Mouse (Mus musculus): ENCODE measurements around the gene Rsrc1. TPM values are rescaled to one million over a fixed set of nuclear protein-coding genes. Genes with fewer than 3 reads are reported as not detected.
"Not testable (repeated sequence)": the region's sequence is repeated elsewhere in the genome, so short reads cannot be mapped to it uniquely, and the experiment has no call there.

Gene Rsrc1
- polyA plus RNA-seq, 1 experiment from 2014 or later = 27.0 TPM

DNA sequence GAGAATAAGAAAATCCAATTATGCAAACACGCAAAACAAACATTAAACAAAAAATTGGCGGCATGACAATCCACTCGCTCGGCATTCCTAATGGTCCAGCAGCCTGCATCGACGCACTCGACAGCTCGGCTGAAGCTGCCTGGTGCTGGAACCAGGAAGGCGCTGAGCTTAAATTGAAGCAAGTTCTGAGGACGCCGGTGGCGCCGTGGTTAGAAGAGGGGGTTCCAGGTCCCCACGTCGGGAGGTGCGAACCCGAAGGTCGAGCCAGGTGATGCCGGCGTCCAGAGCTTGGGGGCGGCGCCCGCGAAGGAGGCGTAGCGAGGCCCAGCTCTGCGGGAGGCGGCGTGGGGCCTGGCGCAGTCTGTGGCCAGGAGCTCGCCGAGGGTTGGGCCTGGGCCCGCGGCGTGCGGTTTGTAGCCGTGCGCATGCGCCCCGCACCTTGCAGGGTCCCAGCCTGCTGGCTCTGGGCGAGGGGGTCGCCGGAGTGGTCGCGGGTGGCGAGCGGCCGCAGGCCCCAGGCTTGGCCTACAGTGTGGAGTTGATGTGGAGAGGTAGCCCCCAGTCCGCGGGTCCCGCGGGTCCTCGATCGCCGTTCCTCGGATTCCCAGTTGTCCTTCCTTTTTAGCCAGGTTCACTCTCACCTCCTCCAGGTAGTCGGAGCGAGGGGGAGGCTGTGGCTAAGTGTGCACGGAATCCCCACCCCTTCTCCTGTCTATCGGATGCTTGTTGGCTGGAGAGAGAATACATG lies 4.5 kb downstream of the Rsrc1 start:
- peak; percentile 80 for ATAC-seq (ENCODE audit: insufficient number of reproducible peaks, insufficient read depth, low FRiP score, low read depth)
- H3K4me2 ChIP-seq (ENCODE audit: low read length) = peak overlapping the region; percentile 85
- H3K27ac ChIP-seq (replicated peaks in 1 of 2; ENCODE audit: control insufficient read depth in 1 of 2, insufficient read depth in 1 of 2, low read depth in 2 of 2, low read length in 2 of 2) = no peak overlapping the region
- H3K4me1 ChIP-seq (ENCODE audit: control insufficient read depth in 2 of 2, insufficient read depth in 2 of 2, low read length in 2 of 2) = peaks cover 10 to 12% of the 10 kb centered on the region in 2 experiments; a peak in 3 of 4 replicates
- peaks cover 32% of the 10 kb centered on the region for H3K27me3 ChIP-seq (ENCODE audit: control insufficient read depth, insufficient read depth, low read length)
- H3K9me3 ChIP-seq (ENCODE audit: control insufficient read depth, low read length) = no peaks in the 10 kb centered on the region
- H3K9ac ChIP-seq (ENCODE audit: low read length) = peak overlapping the region; percentile 86
- H3K36me3 ChIP-seq (ENCODE audit: control insufficient read depth, insufficient read depth, low read length) = no peaks in the 10 kb centered on the region
- WGBS = under 1% methylated on average over 58 of the region's 60 CpGs
- peak overlapping the region; percentile 82 to 85 for H3K4me3 ChIP-seq (ENCODE audit: control insufficient read depth in 1 of 2, insufficient read depth in 1 of 2, low read depth in 1 of 2, low read length in 2 of 2)

DNA sequence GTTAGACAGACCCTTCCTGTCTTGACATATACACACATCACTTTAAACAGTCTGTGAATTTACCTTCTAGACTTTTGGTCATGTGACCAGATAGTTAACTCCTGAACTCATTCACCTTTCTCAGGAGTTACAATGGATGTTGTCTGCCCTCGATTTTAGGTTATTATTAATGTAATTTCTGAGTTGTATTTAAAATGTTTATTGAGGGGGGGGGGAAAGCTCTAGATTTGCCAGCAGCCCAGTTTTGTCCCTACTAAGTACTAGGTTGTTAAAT lies 5.0 kb downstream of the Rsrc1 start:
- Histone ChIP-seq H3K4me1 (ENCODE audit: control insufficient read depth in 2 of 2, insufficient read depth in 2 of 2, low read length in 2 of 2) (peaks cover 7 to 8% of the 10 kb centered on the region in 2 experiments; a peak in 2 of 4 replicates), H3K9me3 (ENCODE audit: control insufficient read depth, low read length) (no peaks in the 10 kb centered on the region), H3K4me2 (ENCODE audit: low read length) (peak overlapping the region; percentile 85), H3K36me3 (ENCODE audit: control insufficient read depth, insufficient read depth, low read length) (no peaks in the 10 kb centered on the region), H3K27ac (replicated peaks in 1 of 2; ENCODE audit: control insufficient read depth in 1 of 2, insufficient read depth in 1 of 2, low read depth in 2 of 2, low read length in 2 of 2) (no peak overlapping the region), H3K27me3 (ENCODE audit: control insufficient read depth, insufficient read depth, low read length) (peaks cover 27% of the 10 kb centered on the region), H3K9ac (ENCODE audit: low read length) (peak overlapping the region; percentile 86), H3K4me3 (ENCODE audit: control insufficient read depth in 1 of 2, insufficient read depth in 1 of 2, low read depth in 1 of 2, low read length in 2 of 2) (peak overlapping the region; percentile 82 to 85)
- WGBS = 5% methylated on average over 1 of the region's 1 CpGs
- ATAC-seq (ENCODE audit: insufficient number of reproducible peaks, insufficient read depth, low FRiP score, low read depth) = no peak

DNA sequence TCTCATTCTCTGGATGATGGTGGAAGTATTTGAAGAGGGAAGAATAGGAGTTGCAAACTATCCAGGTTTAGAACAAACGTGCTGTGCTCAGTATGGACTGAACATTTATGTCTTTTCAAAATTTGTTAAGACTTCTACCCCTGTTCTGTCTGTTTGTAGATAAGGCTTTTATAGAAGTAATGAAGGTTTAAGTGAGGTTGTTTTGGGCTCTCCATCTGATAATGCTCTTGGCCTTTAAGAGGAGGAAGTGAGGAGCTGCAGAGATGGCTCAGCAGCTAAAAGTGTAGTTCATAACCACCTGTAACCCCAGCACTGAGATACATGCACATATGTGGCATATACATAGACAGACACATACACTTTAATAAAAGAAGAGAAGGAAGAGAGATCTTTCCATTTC lies 15.6 kb downstream of the Rsrc1 start:
- no peak overlapping the region for H3K9ac ChIP-seq (ENCODE audit: low read length)
- no peak overlapping the region for H3K4me2 ChIP-seq (ENCODE audit: low read length)
- no peaks in the 10 kb centered on the region for H3K9me3 ChIP-seq (ENCODE audit: control insufficient read depth, low read length)
- H3K36me3 ChIP-seq (ENCODE audit: control insufficient read depth, insufficient read depth, low read length) = peaks cover 30% of the 10 kb centered on the region
- WGBS = 81% methylated on average over 1 of the region's 1 CpGs
- H3K27me3 ChIP-seq (ENCODE audit: control insufficient read depth, insufficient read depth, low read length) = no peaks in the 10 kb centered on the region
- no peak overlapping the region for H3K27ac ChIP-seq (replicated peaks in 1 of 2; ENCODE audit: control insufficient read depth in 1 of 2, insufficient read depth in 1 of 2, low read depth in 2 of 2, low read length in 2 of 2)
- ATAC-seq (ENCODE audit: insufficient number of reproducible peaks, insufficient read depth, low FRiP score, low read depth) = no peak
- no peak overlapping the region for H3K4me3 ChIP-seq (ENCODE audit: control insufficient read depth in 1 of 2, insufficient read depth in 1 of 2, low read depth in 1 of 2, low read length in 2 of 2)
- no peaks in the 10 kb centered on the region for H3K4me1 ChIP-seq (ENCODE audit: control insufficient read depth in 2 of 2, insufficient read depth in 2 of 2, low read length in 2 of 2)

DNA sequence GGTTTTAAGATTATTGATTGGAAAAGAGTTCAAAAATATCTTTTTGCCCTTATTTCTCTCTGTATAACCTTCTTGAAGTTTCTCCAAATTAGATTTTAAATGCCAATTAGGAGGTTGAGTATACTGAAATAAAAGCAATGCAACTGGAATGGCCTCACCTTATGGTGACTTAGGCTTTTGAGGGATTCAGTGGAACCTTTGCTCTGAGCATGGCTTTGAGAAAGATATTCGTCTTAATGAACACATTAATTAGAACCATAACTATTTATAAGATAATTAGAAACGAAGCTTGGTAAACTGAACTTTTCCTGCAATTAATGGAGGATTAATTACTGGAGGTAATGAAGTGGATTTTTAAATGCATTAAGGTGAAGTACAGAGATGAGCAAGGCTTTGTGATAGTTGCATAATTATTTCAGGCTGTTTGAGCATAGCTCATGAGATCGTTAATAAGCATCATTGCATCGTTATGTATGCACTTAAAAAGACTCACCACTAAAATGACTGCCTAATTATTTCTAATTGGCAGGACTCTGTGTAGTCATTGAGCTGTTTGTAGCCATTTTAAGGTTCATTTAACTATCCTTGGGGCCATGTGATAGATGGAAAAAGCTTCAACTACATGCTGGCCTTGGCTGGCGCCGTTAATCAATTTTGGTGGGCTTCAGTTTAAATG lies 55.3 kb downstream of the Rsrc1 start:
- Histone ChIP-seq H3K4me2 (ENCODE audit: low read length) (no peak overlapping the region), H3K27me3 (ENCODE audit: control insufficient read depth, insufficient read depth, low read length) (no peaks in the 10 kb centered on the region), H3K36me3 (ENCODE audit: control insufficient read depth, insufficient read depth, low read length) (0 out of 2 replicates have a peak, but pooled peaks cover 5% of the 10 kb centered on the region), H3K4me3 (ENCODE audit: control insufficient read depth in 1 of 2, insufficient read depth in 1 of 2, low read depth in 1 of 2, low read length in 2 of 2) (no peak overlapping the region), H3K27ac (replicated peaks in 1 of 2; ENCODE audit: control insufficient read depth in 1 of 2, insufficient read depth in 1 of 2, low read depth in 2 of 2, low read length in 2 of 2) (no peak overlapping the region), H3K9me3 (ENCODE audit: control insufficient read depth, low read length) (no peaks in the 10 kb centered on the region), H3K4me1 (ENCODE audit: control insufficient read depth in 2 of 2, insufficient read depth in 2 of 2, low read length in 2 of 2) (no peaks in the 10 kb centered on the region), H3K9ac (ENCODE audit: low read length) (no peak overlapping the region)
- no peak for ATAC-seq (ENCODE audit: insufficient number of reproducible peaks, insufficient read depth, low FRiP score, low read depth)
- WGBS = 89% methylated on average over 6 of the region's 6 CpGs

DNA sequence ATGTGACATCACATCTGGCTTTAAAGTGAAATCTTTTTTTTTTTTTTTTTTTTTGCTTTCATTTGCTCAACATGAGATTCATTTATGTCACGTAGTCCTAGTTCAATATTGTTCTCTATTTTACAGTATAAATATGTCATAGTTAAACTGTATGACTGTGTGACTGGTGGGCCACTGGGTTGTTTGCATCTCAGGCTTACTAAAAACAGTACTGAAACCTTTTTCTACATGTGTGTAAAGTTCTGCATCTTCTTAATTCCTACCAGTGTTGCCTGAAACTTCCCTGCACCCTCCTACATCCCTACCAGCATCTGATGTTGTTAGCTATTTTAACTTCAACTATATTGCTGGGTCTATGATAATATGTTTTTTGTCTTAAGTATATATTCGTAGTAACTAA lies 78.6 kb downstream of the Rsrc1 start:
- no peak overlapping the region for H3K4me2 ChIP-seq (ENCODE audit: low read length)
- H3K9me3 ChIP-seq (ENCODE audit: control insufficient read depth, low read length) = no peaks in the 10 kb centered on the region
- ATAC-seq (ENCODE audit: insufficient number of reproducible peaks, insufficient read depth, low FRiP score, low read depth) = no peak
- no peak overlapping the region for H3K4me3 ChIP-seq (ENCODE audit: control insufficient read depth in 1 of 2, insufficient read depth in 1 of 2, low read depth in 1 of 2, low read length in 2 of 2)
- H3K9ac ChIP-seq (ENCODE audit: low read length) = no peak overlapping the region
- 96% methylated on average over 2 of the region's 2 CpGs for WGBS
- H3K27ac ChIP-seq (replicated peaks in 1 of 2; ENCODE audit: control insufficient read depth in 1 of 2, insufficient read depth in 1 of 2, low read depth in 2 of 2, low read length in 2 of 2) = no peak overlapping the region
- no peaks in the 10 kb centered on the region for H3K27me3 ChIP-seq (ENCODE audit: control insufficient read depth, insufficient read depth, low read length)
- H3K4me1 ChIP-seq (ENCODE audit: control insufficient read depth in 2 of 2, insufficient read depth in 2 of 2, low read length in 2 of 2) = no peaks in the 10 kb centered on the region
- no peaks in the 10 kb centered on the region for H3K36me3 ChIP-seq (ENCODE audit: control insufficient read depth, insufficient read depth, low read length)

DNA sequence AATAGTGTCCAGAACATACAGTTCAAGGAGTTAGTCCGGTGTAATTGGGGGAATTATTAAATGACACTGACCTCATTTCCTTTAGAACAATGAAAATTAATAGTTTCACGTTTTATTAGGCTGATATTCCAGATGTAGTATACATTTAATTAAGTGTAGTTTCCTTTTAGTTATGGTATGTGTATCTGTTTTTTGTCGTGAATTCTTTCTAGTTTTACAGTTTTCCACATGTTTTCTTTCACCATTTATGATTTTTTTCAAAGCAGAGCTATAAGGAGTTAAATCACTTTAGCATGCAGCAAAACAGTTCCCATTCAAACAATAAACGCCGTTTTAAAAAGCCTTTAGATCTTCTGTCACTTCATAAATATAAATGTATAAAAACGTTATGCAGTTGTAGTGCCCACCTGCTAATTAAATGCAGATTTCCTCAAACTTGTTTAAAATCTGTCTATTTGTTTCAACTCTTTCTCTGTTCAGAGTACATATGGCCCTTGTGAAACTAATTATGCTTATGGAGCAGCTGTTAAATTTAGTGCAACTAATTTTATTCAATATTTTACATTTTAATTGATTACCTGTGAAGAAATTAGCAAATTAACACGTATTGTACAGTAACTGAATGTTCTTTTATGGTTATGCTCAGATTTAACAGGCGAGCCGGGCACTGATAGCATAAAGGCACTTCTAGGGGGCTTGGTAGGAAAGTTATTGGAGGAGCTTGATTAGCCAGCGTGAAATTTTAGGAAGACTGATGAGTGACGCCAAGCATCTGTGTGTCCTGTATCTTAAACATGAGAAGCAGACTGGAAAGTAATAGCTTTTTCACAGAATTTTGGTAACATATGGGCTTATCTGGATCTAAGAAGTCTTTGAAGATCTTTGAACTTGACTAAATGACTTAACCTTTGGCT lies 89.6 kb downstream of the Rsrc1 start:
- H3K4me2 ChIP-seq (ENCODE audit: low read length) = no peak overlapping the region
- H3K4me1 ChIP-seq (ENCODE audit: control insufficient read depth in 2 of 2, insufficient read depth in 2 of 2, low read length in 2 of 2) = no peaks in the 10 kb centered on the region
- H3K27ac ChIP-seq (replicated peaks in 1 of 2; ENCODE audit: control insufficient read depth in 1 of 2, insufficient read depth in 1 of 2, low read depth in 2 of 2, low read length in 2 of 2) = no peak overlapping the region
- H3K9ac ChIP-seq (ENCODE audit: low read length) = no peak overlapping the region
- H3K36me3 ChIP-seq (ENCODE audit: control insufficient read depth, insufficient read depth, low read length) = no peaks in the 10 kb centered on the region
- no peak overlapping the region for H3K4me3 ChIP-seq (ENCODE audit: control insufficient read depth in 1 of 2, insufficient read depth in 1 of 2, low read depth in 1 of 2, low read length in 2 of 2)
- no peak for ATAC-seq (ENCODE audit: insufficient number of reproducible peaks, insufficient read depth, low FRiP score, low read depth)
- H3K27me3 ChIP-seq (ENCODE audit: control insufficient read depth, insufficient read depth, low read length) = no peaks in the 10 kb centered on the region
- no peaks in the 10 kb centered on the region for H3K9me3 ChIP-seq (ENCODE audit: control insufficient read depth, low read length)
- 79% methylated on average over 11 of the region's 11 CpGs for WGBS

DNA sequence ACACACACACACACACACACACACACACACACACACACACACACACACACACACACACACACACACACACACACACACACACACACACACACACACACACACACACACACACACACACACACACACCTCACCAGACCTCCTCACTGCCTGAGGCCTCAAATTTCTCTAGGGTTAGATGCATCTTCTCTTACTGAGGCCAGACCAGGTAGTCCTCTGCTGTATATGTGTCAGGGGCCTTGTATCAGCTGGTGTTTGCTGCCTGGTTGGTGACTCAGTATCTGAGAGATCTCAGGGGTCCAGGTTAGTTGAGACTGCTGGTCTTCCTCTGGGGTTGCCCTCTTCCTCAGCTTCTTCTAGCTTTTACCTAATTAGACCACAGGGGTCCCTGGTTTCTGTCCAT lies 92.5 kb downstream of the Rsrc1 start:
- H3K4me3 ChIP-seq (ENCODE audit: control insufficient read depth in 1 of 2, insufficient read depth in 1 of 2, low read depth in 1 of 2, low read length in 2 of 2); ATAC-seq (ENCODE audit: insufficient number of reproducible peaks, insufficient read depth, low FRiP score, low read depth); H3K4me2 ChIP-seq (ENCODE audit: low read length); H3K9me3 ChIP-seq (ENCODE audit: control insufficient read depth, low read length); H3K27me3 ChIP-seq (ENCODE audit: control insufficient read depth, insufficient read depth, low read length); H3K27ac ChIP-seq (replicated peaks in 1 of 2; ENCODE audit: control insufficient read depth in 1 of 2, insufficient read depth in 1 of 2, low read depth in 2 of 2, low read length in 2 of 2); H3K36me3 ChIP-seq (ENCODE audit: control insufficient read depth, insufficient read depth, low read length); H3K9ac ChIP-seq (ENCODE audit: low read length); H3K4me1 ChIP-seq (ENCODE audit: control insufficient read depth in 2 of 2, insufficient read depth in 2 of 2, low read length in 2 of 2): not testable (repeated sequence)
